In genomic region chr15:13005934-13006333, GRCm38 (mm10) we compare ENCODE assay signal across 9 mouse cellular contexts.
"Had no signal": no experiment of that assay in that cellular context is flagged by ENCODE, and none has a peak within 500 bp of the region (broad histone marks: within the 10 kb centered on the region; RNA-seq: fewer than 3 reads in every experiment).

No protein-coding gene starts in this region.

- H3K4me3 ChIP-seq: limb, embryonic 13.5 days; midbrain, embryonic 12.5 days; neural tube, embryonic 15.5 days had no signal

- H3K4me1 ChIP-seq: limb, embryonic 13.5 days; neural tube, embryonic 15.5 days had no signal

- H3K4me2 ChIP-seq: limb, embryonic 13.5 days; midbrain, embryonic 12.5 days; neural tube, embryonic 15.5 days had no signal

- DNase-seq: kidney, adult 9 months; kidney, postnatal 10 days; kidney, postnatal 4 days; left cerebral cortex, postnatal 4 days; thymus, postnatal 4 days had no signal

- H3K27ac ChIP-seq: limb, embryonic 13.5 days; midbrain, embryonic 12.5 days; neural tube, embryonic 15.5 days had no signal

- H3K9ac ChIP-seq: limb, embryonic 13.5 days; midbrain, embryonic 12.5 days; neural tube, embryonic 15.5 days had no signal

- H3K36me3 ChIP-seq: limb, embryonic 13.5 days; midbrain, embryonic 12.5 days; neural tube, embryonic 15.5 days had no signal

- ATAC-seq: intestine, postnatal 0 days had no signal

- H3K27me3 ChIP-seq: limb, embryonic 13.5 days; midbrain, embryonic 12.5 days; neural tube, embryonic 15.5 days had no signal

- H3K9me3 ChIP-seq: limb, embryonic 13.5 days; midbrain, embryonic 12.5 days; neural tube, embryonic 15.5 days had no signal
